Mouse (Mus musculus): ENCODE data around the gene Nin.

DNA sequence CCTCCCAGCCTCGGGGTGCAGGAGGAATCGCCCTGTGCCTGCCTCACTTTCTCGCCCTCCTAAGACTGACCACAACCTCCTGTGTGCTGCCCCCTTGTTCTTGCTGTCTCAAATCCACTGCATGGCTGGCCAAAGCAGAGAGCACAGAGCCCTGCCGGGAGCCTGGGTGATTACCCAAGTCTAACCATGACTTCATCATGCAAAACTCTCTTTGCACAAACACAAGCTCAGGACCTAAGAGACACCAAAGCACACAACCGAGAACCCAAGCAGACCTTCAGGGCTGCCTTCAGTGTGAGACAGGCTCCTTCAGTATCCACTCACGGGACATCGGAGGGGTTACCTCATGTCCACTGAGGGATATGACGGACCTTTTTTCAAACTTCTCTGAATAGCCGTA, 31.0 kb downstream of the Nin start:
- TF ChIP-seq CTCF (IDR thresholded peaks at IDR 0.05): no peak
- no peak for TF ChIP-seq POLR2A (IDR thresholded peaks at IDR 0.05; ENCODE audit: insufficient read depth, low read depth, low read length)
- TF ChIP-seq EP300 (IDR thresholded peaks at IDR 0.05; ENCODE audit: insufficient read depth, low read depth, low read length): no peak

Measured in heart, adult 2 months (tissue).